Mouse (Mus musculus) limb, embryonic 11.5 days (tissue): ENCODE results near the gene 9130213A22Rik. TPM values are rescaled to one million over a fixed set of nuclear protein-coding genes. Genes with fewer than 3 reads are reported as not detected.

Source experiments
- ATAC-seq: fragments of 200-750 bp; cut with Nextera tagmentation; 2 replicates; pipeline ENCODE4 v1.8.0; 2017; ENCODE audit warnings: low read depth; ENCODE audit not compliant: insufficient number of reproducible peaks, low FRiP score, low TSS enrichment
- DNase-seq: peaks from one replicate; pipeline ENCODE4 v3.0.0-alpha.2; 2015; ENCODE audit warnings: low spot score
- H3K27ac ChIP-seq: fragments of 300-500 bp; sonication (generic); replicated peaks from 2 replicates; pipeline ENCODE4 v1.5.1; 2014; ENCODE audit warnings: low read depth, mild to moderate bottlenecking, low read length
- H3K27me3 ChIP-seq: fragments of 300-500 bp; sonication (generic); 2 replicates; pipeline ENCODE4 v1.6.1; 2014; ENCODE audit warnings: mild to moderate bottlenecking, low read length, mixed read lengths; ENCODE audit not compliant: control insufficient read depth, insufficient read depth
- H3K36me3 ChIP-seq: fragments of 300-500 bp; sonication (generic); 2 replicates; pipeline ENCODE4 v1.6.1; 2014; ENCODE audit warnings: mild to moderate bottlenecking, low read length, moderate library complexity, mixed read lengths; ENCODE audit not compliant: control insufficient read depth, insufficient read depth
- H3K4me1 ChIP-seq: fragments of 300-500 bp; sonication (generic); 2 replicates; pipeline ENCODE4 v1.6.1; 2014; ENCODE audit warnings: low read length, mixed read lengths; ENCODE audit not compliant: control insufficient read depth, insufficient read depth
- H3K4me2 ChIP-seq: fragments of 300-500 bp; sonication (generic); 2 replicates; pipeline ENCODE4 v1.6.1; 2014; ENCODE audit warnings: low read depth, mild to moderate bottlenecking, moderate library complexity; ENCODE audit not compliant: severe bottlenecking
- H3K4me3 ChIP-seq: fragments of 300-500 bp; sonication (generic); 2 replicates; pipeline ENCODE4 v1.5.1; 2014; ENCODE audit warnings: low read depth, low read length
- H3K9ac ChIP-seq: fragments of 300-500 bp; sonication (generic); 2 replicates; pipeline ENCODE4 v1.6.1; 2014; ENCODE audit warnings: mild to moderate bottlenecking, low read length
- H3K9me3 ChIP-seq: fragments of 300-500 bp; sonication (generic); 2 replicates; pipeline ENCODE4 v1.6.1; 2016; ENCODE audit warnings: low read length; ENCODE audit not compliant: control insufficient read depth
- WGBS: fragments of 180-500 bp; shearing (Covaris S2); extraction: QIAGEN DNeasy Blood & Tissue Kit; methylation state at CpG from one replicate; pipeline ENCODE4 v1.1.7; 2014; 5-methylcytosine and 5-hydroxymethylcytosine counted together
- polyA plus RNA-seq: library from polyadenylated mRNA; unstranded; fragments of >200 nt; fragmentation: Nextera tagmentation; extraction: Ambion mirVana; gene quantifications from 2 replicates; pipeline ENCODE4 v1.2.1, GENCODE M21; 2014

Gene 9130213A22Rik
- polyA plus RNA-seq, 1 experiment from 2014 or later = 0.19 TPM

GRCm38 (mm10) chr11:69126706-69127095 lies 4.3 kb upstream of the 9130213A22Rik start:
- WGBS = 25% methylated on average over 2 of the region's 2 CpGs
- Histone ChIP-seq H3K27me3 (0 out of 2 replicates have a peak, but pooled peaks cover 3% of the 10 kb centered on the region), H3K4me3 (no peak overlapping the region), H3K9me3 (no peaks in the 10 kb centered on the region), H3K27ac (no peak overlapping the region), H3K9ac (no peak overlapping the region), H3K4me2 (peak overlapping the region; percentile 93; the same call in 1 of the 2 replicates), H3K4me1 (peaks cover 9% of the 10 kb centered on the region), H3K36me3 (no peaks in the 10 kb centered on the region)
- DNase-seq (no peak), ATAC-seq (no peak)

- H3K27ac ChIP-seq = no peak overlapping the region
Measured at GRCm38 (mm10) chr11:69125919-69126705, 3.7 kb upstream of the 9130213A22Rik start.

GRCm38 (mm10) chr11:69125852-69125918 lies 3.3 kb upstream of the 9130213A22Rik start, which contains the start of gene Aloxe3:
Gene Aloxe3, plus strand, starts transcription at chr11:69125896.
- Histone ChIP-seq H3K9ac (peak within 1 kb of the TSS; percentile 47), H3K27me3 (0 out of 2 replicates have a peak, but pooled peaks cover 7% of the 10 kb centered on the region), H3K4me3 (peak within 1 kb of the TSS; percentile 44), H3K27ac (no peak within 1 kb of the TSS), H3K4me2 (peak within 1 kb of the TSS; percentile 93), H3K36me3 (no peaks in the 10 kb centered on the region), H3K4me1 (peaks cover 17% of the 10 kb centered on the region), H3K9me3 (no peaks in the 10 kb centered on the region)
- 4% methylated on average over 3 of the region's 3 CpGs for WGBS
- ATAC-seq = no peak
- DNase-seq = no peak

More at GRCm38 (mm10) chr11:69125919-69126705, 3.7 kb upstream of the 9130213A22Rik start:
- peak overlapping the region; percentile 47 for H3K9ac ChIP-seq
- whole genome bisulfite sequencing = 12% methylated on average over 20 of the region's 20 CpGs
- peak overlapping the region; percentile 93 for H3K4me2 ChIP-seq
- DNase-seq (peak; percentile 37), ATAC-seq (no peak)
- peak overlapping the region; percentile 44 for H3K4me3 ChIP-seq
- no peaks in the 10 kb centered on the region for H3K36me3 ChIP-seq
- H3K4me1 ChIP-seq = peaks cover 13% of the 10 kb centered on the region
- 0 out of 2 replicates have a peak, but pooled peaks cover 7% of the 10 kb centered on the region for H3K27me3 ChIP-seq
- H3K9me3 ChIP-seq = no peaks in the 10 kb centered on the region

GRCm38 (mm10) chr11:69125041-69125851 lies 2.9 kb upstream of the 9130213A22Rik start:
- 0 out of 2 replicates have a peak, but pooled peaks have one; percentile 11 for ATAC-seq
- 0 out of 2 replicates have a peak, but pooled peaks cover 7% of the 10 kb centered on the region for H3K27me3 ChIP-seq
- WGBS = under 1% methylated on average over 24 of the region's 24 CpGs
- no peak overlapping the region for H3K27ac ChIP-seq
- H3K9me3 ChIP-seq = no peaks in the 10 kb centered on the region
- H3K4me3 ChIP-seq = peak overlapping the region; percentile 44
- peak; percentile 88 for DNase-seq
- no peaks in the 10 kb centered on the region for H3K36me3 ChIP-seq
- H3K9ac ChIP-seq = no peak overlapping the region
- H3K4me2 ChIP-seq = peak overlapping the region; percentile 93
- peaks cover 17% of the 10 kb centered on the region for H3K4me1 ChIP-seq

- peak; percentile 73 for ATAC-seq
- DNase-seq = peak; percentile 84
- H3K27me3 ChIP-seq = 0 out of 2 replicates have a peak, but pooled peaks cover 7% of the 10 kb centered on the region
- no peak overlapping the region for H3K27ac ChIP-seq
- H3K4me3 ChIP-seq = peak overlapping the region; percentile 75; the same call in 1 of the 2 replicates
- H3K36me3 ChIP-seq = no peaks in the 10 kb centered on the region
- H3K4me1 ChIP-seq = peaks cover 17% of the 10 kb centered on the region
- H3K4me2 ChIP-seq = peak overlapping the region; percentile 95; the same call in 1 of the 2 replicates
- no peak overlapping the region for H3K9ac ChIP-seq
- no peaks in the 10 kb centered on the region for H3K9me3 ChIP-seq
- 0% methylated on average over 3 of the region's 3 CpGs for WGBS
Measured at GRCm38 (mm10) chr11:69124498-69124847, 2.1 kb upstream of the 9130213A22Rik start.

- peak; percentile 98 for DNase-seq
- Histone ChIP-seq H3K27me3 (0 out of 2 replicates have a peak, but pooled peaks cover 7% of the 10 kb centered on the region), H3K4me1 (peaks cover 22% of the 10 kb centered on the region)
Measured at GRCm38 (mm10) chr11:69123693-69124497, 1.5 kb upstream of the 9130213A22Rik start.

GRCm38 (mm10) chr11:69123056-69123692 lies 785 bp upstream of the 9130213A22Rik start:
- peak; percentile 97 for DNase-seq
- 0 out of 2 replicates have a peak, but pooled peaks cover 7% of the 10 kb centered on the region for H3K27me3 ChIP-seq
- H3K27ac ChIP-seq = peak overlapping the region; percentile 24; the same call in 1 of the 2 replicates
- peak overlapping the region; percentile 60 for H3K9ac ChIP-seq
- H3K9me3 ChIP-seq = no peaks in the 10 kb centered on the region
- H3K4me1 ChIP-seq = peaks cover 22% of the 10 kb centered on the region
- peak overlapping the region; percentile 95 for H3K4me2 ChIP-seq
- H3K36me3 ChIP-seq = no peaks in the 10 kb centered on the region
- no peak for ATAC-seq
- peak overlapping the region; percentile 75 for H3K4me3 ChIP-seq
- WGBS = under 1% methylated on average over 29 of the region's 29 CpGs

More at GRCm38 (mm10) chr11:69123693-69124497, 1.5 kb upstream of the 9130213A22Rik start:
- Histone ChIP-seq H3K4me2 (peak overlapping the region; percentile 95), H3K4me3 (peak overlapping the region; percentile 75), H3K9ac (peak overlapping the region; percentile 47), H3K36me3 (no peaks in the 10 kb centered on the region), H3K27ac (0 out of 2 replicates have a peak overlapping the region, but pooled peaks have one; percentile 8), H3K9me3 (no peaks in the 10 kb centered on the region)
- WGBS = under 1% methylated on average over 31 of the region's 31 CpGs
- ATAC-seq = peak; percentile 69
